Mouse (Mus musculus): ENCODE measurements around the gene Gm20815.
"Not testable (repeated sequence)": the region's sequence is repeated elsewhere in the genome, so short reads cannot be mapped to it uniquely, and the experiment has no call there.

The Gm20815 gene

DNA sequence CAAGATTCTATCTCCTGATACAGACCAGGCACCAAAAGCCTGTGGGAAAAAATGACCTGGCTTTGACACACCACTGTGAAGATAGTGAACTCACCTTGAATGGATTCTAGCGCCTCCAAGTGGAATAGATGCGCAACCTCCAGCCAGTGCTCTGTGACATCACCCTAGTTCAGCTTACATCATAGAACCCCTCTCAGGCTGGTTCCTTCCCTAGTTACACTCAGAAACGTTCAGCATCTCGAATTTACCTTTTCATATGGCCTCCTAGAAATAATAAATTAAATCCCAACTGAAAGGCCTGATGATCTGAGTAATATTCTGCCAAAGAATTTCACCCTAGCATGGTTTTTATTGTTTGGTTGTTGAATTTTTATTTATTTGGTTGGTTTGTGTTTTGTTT, at the start of gene Gm20815:
TSS of gene Gm20815 (minus strand) at position 101 of the 400 bp plus-strand sequence.
- DNase-seq (ENCODE audit: low spot score), result not testable (repeated sequence)
